Mouse (Mus musculus) cerebellum, adult (tissue): ENCODE results near the gene Nr0b1.

ENCODE experiments used
- ATAC-seq: cut with Nextera tagmentation; 2 replicates; pipeline ENCODE4 v1.9.2; 2017; ENCODE audit warnings: mild to moderate bottlenecking, moderate library complexity, mixed read lengths; ENCODE audit not compliant: insufficient number of reproducible peaks, low FRiP score, low TSS enrichment

The Nr0b1 gene

DNA sequence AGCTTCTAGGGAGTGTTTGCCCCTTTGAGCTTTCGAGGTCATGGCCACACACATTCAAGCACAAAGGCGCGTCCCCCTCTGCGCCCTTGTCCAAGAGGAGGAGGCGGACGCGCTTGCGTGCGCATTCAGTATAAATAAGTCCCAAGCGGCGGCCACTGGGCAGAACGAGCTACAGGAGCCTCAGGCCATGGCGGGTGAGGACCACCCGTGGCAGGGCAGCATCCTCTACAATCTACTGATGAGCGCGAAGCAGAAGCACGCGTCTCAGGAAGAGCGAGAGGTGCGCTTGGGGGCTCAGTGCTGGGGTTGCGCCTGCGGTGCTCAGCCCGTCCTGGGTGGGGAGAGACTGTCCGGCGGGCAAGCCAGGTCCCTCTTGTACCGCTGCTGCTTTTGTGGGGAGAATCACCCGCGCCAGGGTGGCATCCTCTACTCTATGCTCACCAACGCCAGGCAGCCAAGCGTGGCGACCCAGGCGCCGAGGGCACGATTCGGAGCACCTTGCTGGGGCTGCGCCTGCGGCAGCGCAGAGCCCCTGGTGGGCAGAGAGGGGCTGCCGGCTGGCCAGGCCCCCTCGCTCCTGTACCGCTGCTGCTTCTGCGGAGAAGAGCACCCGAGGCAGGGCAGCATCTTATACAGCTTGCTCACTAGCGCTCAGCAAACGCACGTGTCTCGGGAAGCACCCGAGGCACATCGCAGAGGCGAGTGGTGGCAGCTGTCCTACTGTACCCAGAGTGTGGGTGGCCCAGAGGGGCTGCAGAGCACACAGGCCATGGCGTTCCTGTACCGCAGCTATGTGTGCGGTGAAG, at the start of gene Nr0b1:
Gene Nr0b1, plus strand, starts transcription at position 151 of the 806 bp plus-strand sequence.
- no peak for ATAC-seq

GRCm38 (mm10) chrX:86187250-86187649, 4.3 kb upstream of the Nr0b1 start:
- ATAC-seq, result no peak

- ATAC-seq, result no peak
These were observed 943 bp downstream of the Nr0b1 start for GRCm38 (mm10) chrX:86192420-86192994.

DNA sequence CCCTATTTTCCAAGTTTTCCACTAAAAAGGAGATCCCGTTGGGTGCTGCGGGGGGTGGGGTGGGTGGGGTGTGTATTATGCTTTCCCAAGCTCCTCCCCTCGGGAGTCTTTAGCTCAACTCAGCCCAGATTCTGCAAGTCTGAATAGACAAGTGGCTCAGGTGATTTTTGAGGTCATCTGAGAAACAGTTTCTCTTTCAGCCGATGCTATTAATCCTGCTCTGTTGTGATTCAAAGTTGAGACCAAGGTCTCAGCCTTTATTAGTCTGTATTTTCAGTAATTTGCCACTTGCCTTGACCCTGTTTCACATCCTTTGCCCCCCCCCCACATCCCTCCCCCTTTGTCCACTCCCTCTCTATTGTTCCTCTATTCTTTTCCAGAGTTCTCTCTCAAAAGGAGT, 1.8 kb downstream of the Nr0b1 start:
- no peak for ATAC-seq

DNA sequence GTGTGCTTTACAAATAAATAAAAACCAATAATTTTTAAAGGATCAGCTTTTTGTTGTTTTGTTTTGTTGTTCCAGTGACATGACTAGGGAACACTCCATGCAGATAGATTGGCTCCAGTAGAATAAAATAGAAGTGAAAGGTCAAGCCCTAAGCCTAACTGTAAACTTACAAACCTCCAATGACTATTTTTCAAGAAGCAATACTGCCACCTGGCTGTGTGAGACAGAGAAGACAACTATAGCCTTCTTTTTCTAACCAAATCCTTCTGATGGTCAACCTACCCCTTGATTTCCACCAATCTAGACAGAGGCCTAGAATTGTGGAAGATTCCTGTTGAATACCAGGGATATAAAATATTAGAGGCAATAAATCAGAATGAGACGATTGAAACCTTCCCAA, 45.7 kb downstream of the Nr0b1 start:
- ATAC-seq, result no peak
